ENCODE assay signal across 16 mouse cellular contexts in genomic region chr6:55320894-55321293, GRCm38 (mm10). TPM values are rescaled to one million over a fixed set of nuclear protein-coding genes. Genes with fewer than 3 reads are reported as not detected.
DNase-seq lines count a peak whose midpoint lies in the region; ATAC-seq and TF ChIP-seq lines count a peak whose summit lies in the region.
"Had no signal": no experiment of that assay in that cellular context is flagged by ENCODE, and none has a peak within 500 bp of the region (broad histone marks: within the 10 kb centered on the region; RNA-seq: fewer than 3 reads in every experiment).

No protein-coding gene starts in this region.

- no peaks in the 10 kb centered on the region for H3K9me3 ChIP-seq in heart, embryonic 13.5 days
- H3K9me3 ChIP-seq in midbrain, embryonic 16.5 days (replicated peaks; ENCODE audit: control insufficient read depth, low read length, poor library complexity, severe bottlenecking): no peaks in the 10 kb centered on the region
- no peaks in the 10 kb centered on the region for H3K9me3 ChIP-seq in midbrain, embryonic 15.5 days
- no peaks in the 10 kb centered on the region for H3K9me3 ChIP-seq in liver, embryonic 15.5 days (replicated peaks)
- H3K9me3 ChIP-seq: forebrain, embryonic 15.5 days; hindbrain, embryonic 15.5 days; limb, embryonic 15.5 days had no signal

- H3K36me3 ChIP-seq in heart, embryonic 13.5 days: no peaks in the 10 kb centered on the region
- H3K36me3 ChIP-seq in midbrain, embryonic 16.5 days (ENCODE audit: control insufficient read depth, insufficient read depth, low read length): no peaks in the 10 kb centered on the region
- H3K36me3 ChIP-seq in midbrain, embryonic 15.5 days (replicated peaks): no peaks in the 10 kb centered on the region
- H3K36me3 ChIP-seq in liver, embryonic 15.5 days (replicated peaks): no peaks in the 10 kb centered on the region
- H3K36me3 ChIP-seq: forebrain, embryonic 15.5 days; hindbrain, embryonic 15.5 days had no signal

- H3K4me3 ChIP-seq in heart, embryonic 13.5 days: no peak overlapping the region
- H3K4me3 ChIP-seq in midbrain, embryonic 16.5 days (ENCODE audit: low read depth, low read length): no peak overlapping the region
- no peak overlapping the region for H3K4me3 ChIP-seq in midbrain, embryonic 15.5 days
- no peak overlapping the region for H3K4me3 ChIP-seq in bone marrow, adult 2 months (replicated peaks; ENCODE audit: control insufficient read depth, low read depth, low read length)
- H3K4me3 ChIP-seq in liver, embryonic 15.5 days (replicated peaks): no peak overlapping the region
- H3K4me3 ChIP-seq: forebrain, embryonic 15.5 days; hindbrain, embryonic 15.5 days; limb, embryonic 15.5 days had no signal

- intact Hi-C loops in heart, postnatal 25 days (cut with DNase I): loop anchor here (2.0 kb wide), 1 partner anchor 24 kb away; no protein-coding TSS in a partner anchor

- ATAC-seq in heart, embryonic 13.5 days (ENCODE audit: extremely low read depth, insufficient number of reproducible peaks, low FRiP score, low TSS enrichment): peak; percentile 22; the same call in 1 of the 2 replicates
- ATAC-seq in midbrain, embryonic 16.5 days: 0 out of 2 replicates have a peak, but pooled peaks have one; percentile 8
- no peak for ATAC-seq in midbrain, embryonic 15.5 days (replicated peaks)
- peak; percentile 62 for ATAC-seq in liver, embryonic 15.5 days (ENCODE audit: insufficient read depth)
- ATAC-seq in megakaryocyte, adult 5-6 weeks (ENCODE audit: poor library complexity, severe bottlenecking): no peak
- ATAC-seq: forebrain, embryonic 15.5 days had no signal

- H3K4me1 ChIP-seq in heart, embryonic 13.5 days: peaks cover 38% of the 10 kb centered on the region
- no peaks in the 10 kb centered on the region for H3K4me1 ChIP-seq in midbrain, embryonic 16.5 days (ENCODE audit: control insufficient read depth, insufficient read depth, low read length)
- no peaks in the 10 kb centered on the region for H3K4me1 ChIP-seq in midbrain, embryonic 15.5 days
- H3K4me1 ChIP-seq in bone marrow, adult 2 months (ENCODE audit: control insufficient read depth, insufficient read depth, low read length): peaks cover 9% of the 10 kb centered on the region
- H3K4me1 ChIP-seq in liver, embryonic 15.5 days (replicated peaks): peaks cover 81% of the 10 kb centered on the region
- H3K4me1 ChIP-seq: forebrain, embryonic 15.5 days; hindbrain, embryonic 15.5 days had no signal

- H3K9ac ChIP-seq in heart, embryonic 13.5 days: no peak overlapping the region
- H3K9ac ChIP-seq in midbrain, embryonic 16.5 days (ENCODE audit: low read depth, low read length): no peak overlapping the region
- H3K9ac ChIP-seq in midbrain, embryonic 15.5 days: no peak overlapping the region
- peak overlapping the region; percentile 42; the same call in 1 of the 2 replicates for H3K9ac ChIP-seq in liver, embryonic 15.5 days
- H3K9ac ChIP-seq: forebrain, embryonic 15.5 days; hindbrain, embryonic 15.5 days; limb, embryonic 15.5 days had no signal

- no peak for DNase-seq in heart, postnatal 25 days (ENCODE audit: low spot score)
- DNase-seq in kidney, postnatal 25 days: no peak
- DNase-seq: cerebellum, adult 8-10 months; gastrocnemius, postnatal 36 days; kidney, postnatal 4 days had no signal

- no peak for TF ChIP-seq CTCF in bone marrow, adult 2 months (IDR thresholded peaks at IDR 0.05; ENCODE audit: control insufficient read depth, insufficient read depth, low read length)

- no peak for TF ChIP-seq POLR2A in bone marrow, adult 2 months (IDR thresholded peaks at IDR 0.05; ENCODE audit: borderline replicate concordance, control insufficient read depth, low read depth, low read length)

- H3K4me2 ChIP-seq in heart, embryonic 13.5 days: no peak overlapping the region
- H3K4me2 ChIP-seq in midbrain, embryonic 16.5 days (ENCODE audit: low read length): no peak overlapping the region
- no peak overlapping the region for H3K4me2 ChIP-seq in midbrain, embryonic 15.5 days
- peak overlapping the region; percentile 54 for H3K4me2 ChIP-seq in liver, embryonic 15.5 days
- H3K4me2 ChIP-seq: forebrain, embryonic 15.5 days; hindbrain, embryonic 15.5 days; limb, embryonic 15.5 days had no signal

- H3K27ac ChIP-seq in heart, embryonic 13.5 days (replicated peaks): 0 out of 2 replicates have a peak overlapping the region, but pooled peaks have one; percentile 17
- no peak overlapping the region for H3K27ac ChIP-seq in midbrain, embryonic 16.5 days (ENCODE audit: low read length)
- no peak overlapping the region for H3K27ac ChIP-seq in midbrain, embryonic 15.5 days
- peak overlapping the region; percentile 83 for H3K27ac ChIP-seq in bone marrow, adult 2 months (ENCODE audit: control insufficient read depth, insufficient read depth, low read depth, low read length, poor library complexity)
- peak overlapping the region; percentile 92 for H3K27ac ChIP-seq in liver, embryonic 15.5 days (replicated peaks)
- H3K27ac ChIP-seq: forebrain, embryonic 15.5 days; hindbrain, embryonic 15.5 days had no signal

- H3K27me3 ChIP-seq in heart, embryonic 13.5 days (replicated peaks): no peaks in the 10 kb centered on the region
- H3K27me3 ChIP-seq in midbrain, embryonic 16.5 days (ENCODE audit: control insufficient read depth, insufficient read depth, low read depth, low read length): no peaks in the 10 kb centered on the region
- no peaks in the 10 kb centered on the region for H3K27me3 ChIP-seq in midbrain, embryonic 15.5 days (replicated peaks)
- no peaks in the 10 kb centered on the region for H3K27me3 ChIP-seq in liver, embryonic 15.5 days
- H3K27me3 ChIP-seq: forebrain, embryonic 15.5 days; hindbrain, embryonic 15.5 days; limb, embryonic 15.5 days had no signal

- 50% methylated on average over 4 of the region's 4 CpGs for WGBS in heart, embryonic 13.5 days
- 91% methylated on average over 4 of the region's 4 CpGs for WGBS in midbrain, embryonic 16.5 days
- WGBS in midbrain, embryonic 15.5 days: 87% methylated on average over 4 of the region's 4 CpGs
- WGBS in bone marrow, adult 2 months: 58% methylated on average over 4 of the region's 4 CpGs
- 28% methylated on average over 4 of the region's 4 CpGs for WGBS in liver, embryonic 15.5 days (ENCODE audit: insufficient replicate concordance)

RNA-seq across cellular contexts. Expression of gene Aqp1, which starts 15.3 kb away (rescaled TPM):
- polyA plus RNA-seq in heart, embryonic 13.5 days (2015; fragmentation: Nextera tagmentation; extraction: Ambion mirVana): 26.9 and 27.4 TPM in 2 replicates
- total RNA-seq in heart, postnatal 25 days (2021): 100 to 1,000 TPM; 426 to 457 TPM
- polyA plus RNA-seq in midbrain, embryonic 16.5 days (2015; fragmentation: Nextera tagmentation; extraction: Ambion mirVana): 4.8 and 5.4 TPM in 2 replicates
- 4.5 and 4.9 TPM in 2 replicates for polyA plus RNA-seq in midbrain, embryonic 15.5 days (2015; fragmentation: Nextera tagmentation; extraction: Ambion mirVana)
- 226 and 325 TPM in 2 replicates for polyA plus RNA-seq in bone marrow, adult 2 months (2011; ENCODE audit: insufficient read depth, insufficient read length, low replicate concordance, missing spikeins)
- 75.8 and 85.1 TPM in 2 replicates for polyA plus RNA-seq in liver, embryonic 15.5 days (2015; fragmentation: Nextera tagmentation; extraction: Ambion mirVana)
- 3.6 and 7.2 TPM in 2 replicates for total RNA-seq in megakaryocyte, adult 5-6 weeks (2015)
- 5.4 and 14.4 TPM in 2 replicates for total RNA-seq in megakaryocyte, adult 5-6 weeks (2017)

RNA-seq across cellular contexts. Expression of gene Ghrhr, which starts 55.2 kb away (rescaled TPM):
- polyA plus RNA-seq in heart, embryonic 13.5 days (2015; fragmentation: Nextera tagmentation; extraction: Ambion mirVana): not detected in 2 replicates
- total RNA-seq in heart, postnatal 25 days (2021): not detected
- not detected in 2 replicates for polyA plus RNA-seq in midbrain, embryonic 16.5 days (2015; fragmentation: Nextera tagmentation; extraction: Ambion mirVana)
- not detected in 2 replicates for polyA plus RNA-seq in midbrain, embryonic 15.5 days (2015; fragmentation: Nextera tagmentation; extraction: Ambion mirVana)
- polyA plus RNA-seq in bone marrow, adult 2 months (2011; ENCODE audit: insufficient read depth, insufficient read length, low replicate concordance, missing spikeins): not detected in 2 replicates
- 0.08 TPM in 1 of 2 replicates, not detected in the other for polyA plus RNA-seq in liver, embryonic 15.5 days (2015; fragmentation: Nextera tagmentation; extraction: Ambion mirVana)
- not detected in 2 replicates for total RNA-seq in megakaryocyte, adult 5-6 weeks (2015)
- not detected in 2 replicates for total RNA-seq in megakaryocyte, adult 5-6 weeks (2017)
- total RNA-seq: adrenal gland, postnatal 4 days; gastrocnemius, postnatal 36 days had no signal
- polyA plus RNA-seq: forebrain, embryonic 15.5 days; hindbrain, embryonic 15.5 days; limb, embryonic 15.5 days; neural tube, embryonic 14.5 days had no signal

Comparison
In these comparisons a context has a peak if more than half of its experiments do, and no peak if none do; other contexts are left out.
1. ATAC-seq: peak in heart, embryonic 13.5 days (single experiment), midbrain, embryonic 16.5 days (single experiment) and liver, embryonic 15.5 days (single experiment); none in midbrain, embryonic 15.5 days (single experiment) and megakaryocyte, adult 5-6 weeks (single experiment).
2. H3K27ac ChIP-seq: peak in heart, embryonic 13.5 days (single experiment), bone marrow, adult 2 months (single experiment) and liver, embryonic 15.5 days (single experiment); none in midbrain, embryonic 16.5 days (single experiment) and midbrain, embryonic 15.5 days (single experiment).